Mouse (Mus musculus) right cerebral cortex, adult 18-20 months (tissue): ENCODE results near the gene Gpc6.

Experiments
- DNase-seq: peaks from one replicate; pipeline ENCODE4 v3.0.0; 2022; ENCODE audit warnings: mixed read lengths

Gene Gpc6

GRCm38 (mm10) chr14:117892026-117892425, 966.9 kb downstream of the Gpc6 start:
- peak; percentile 66 for DNase-seq

DNA sequence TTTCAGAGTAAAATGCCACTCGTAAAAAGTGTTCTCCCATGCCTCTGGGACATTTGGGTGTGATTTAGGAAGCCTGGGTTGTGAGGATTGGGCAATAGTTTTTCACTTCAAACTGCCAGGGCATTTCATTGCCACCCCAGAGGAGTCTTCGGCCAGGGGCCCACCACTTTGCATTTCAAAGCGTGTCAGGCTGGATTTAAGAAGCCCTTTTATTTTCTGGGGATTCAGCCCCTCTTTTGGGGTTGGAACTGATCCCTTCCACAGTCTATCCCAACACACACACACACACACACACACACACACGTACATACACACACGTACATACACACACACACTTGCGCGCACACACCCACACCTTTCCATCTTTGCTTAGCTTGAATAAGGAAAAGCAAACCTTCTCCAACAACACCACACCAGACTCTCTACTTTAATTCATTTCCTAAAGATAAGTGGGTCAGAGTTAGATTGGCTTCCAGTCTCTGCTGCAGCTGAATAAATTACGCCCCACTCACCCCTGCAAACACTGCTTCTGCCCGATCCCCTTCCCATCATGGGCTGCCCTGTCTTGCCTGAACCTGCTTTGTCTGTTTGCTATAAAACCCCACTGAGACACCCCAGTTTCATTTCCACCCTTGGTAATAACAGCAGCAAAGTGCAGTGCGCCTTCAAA, 969.9 kb downstream of the Gpc6 start:
- peak; percentile 23 for DNase-seq

- DNase-seq = peak; percentile 65
Observed at GRCm38 (mm10) chr14:117895539-117895912, 970.4 kb downstream of the Gpc6 start.

DNA sequence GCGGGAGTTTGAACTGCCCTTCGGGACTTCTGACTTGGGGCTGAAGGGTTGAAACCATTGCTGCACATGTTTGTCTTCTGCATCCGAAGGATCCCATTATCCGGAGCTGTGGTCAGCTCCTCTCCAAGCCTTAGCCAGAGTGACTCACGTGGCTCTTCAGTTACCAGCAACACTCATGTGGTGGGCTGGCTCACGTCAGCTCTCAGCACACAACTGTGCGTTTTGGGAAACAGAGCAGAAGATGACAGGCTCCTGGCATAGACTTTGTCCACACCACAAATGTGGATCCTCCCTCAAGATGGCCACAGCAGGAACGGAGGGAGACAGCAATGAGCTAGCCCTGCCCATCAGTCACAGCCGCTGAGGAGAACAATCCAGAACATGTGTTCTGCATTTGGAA, 979.2 kb downstream of the Gpc6 start:
- no peak for DNase-seq

GRCm38 (mm10) chr14:117905701-117906100, 980.6 kb downstream of the Gpc6 start:
- no peak for DNase-seq

- no peak for DNase-seq
Observed at GRCm38 (mm10) chr14:117906361-117906760, 981.2 kb downstream of the Gpc6 start.

GRCm38 (mm10) chr14:117908231-117908920, 983.3 kb downstream of the Gpc6 start:
- no peak for DNase-seq

- DNase-seq = no peak
Observed at GRCm38 (mm10) chr14:117909046-117909445, 983.9 kb downstream of the Gpc6 start.

GRCm38 (mm10) chr14:117910323-117910722, 985.2 kb downstream of the Gpc6 start:
- DNase-seq = no peak

- DNase-seq = no peak
Observed at GRCm38 (mm10) chr14:117912624-117913270, 987.6 kb downstream of the Gpc6 start.

GRCm38 (mm10) chr14:117916577-117916976, 991.5 kb downstream of the Gpc6 start:
- DNase-seq = no peak

- peak; percentile 71 for DNase-seq
Observed at GRCm38 (mm10) chr14:117918724-117919123, 993.6 kb downstream of the Gpc6 start.

GRCm38 (mm10) chr14:117919612-117920011, 994.5 kb downstream of the Gpc6 start:
- no peak for DNase-seq

GRCm38 (mm10) chr14:117921393-117922014, 996.4 kb downstream of the Gpc6 start:
- DNase-seq = no peak

DNA sequence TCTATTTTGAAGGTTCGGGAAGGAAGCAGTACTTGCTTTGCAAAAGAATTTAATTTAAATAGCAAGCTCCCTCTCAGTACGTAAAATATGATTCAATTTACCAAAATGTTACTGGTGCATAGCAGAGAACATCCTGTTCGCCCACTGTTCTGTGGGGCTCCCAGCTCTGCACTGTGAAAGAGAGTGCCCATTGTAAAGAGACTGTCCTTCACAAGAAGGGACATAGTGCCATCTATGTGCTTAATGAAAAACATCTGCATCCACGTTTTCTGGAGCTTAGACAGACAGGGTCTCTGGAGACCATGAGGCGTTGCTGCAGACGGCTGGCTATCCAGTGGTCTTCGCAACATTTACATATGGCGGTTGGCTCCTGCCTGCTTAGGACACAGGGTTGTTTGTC, 998.6 kb downstream of the Gpc6 start:
- DNase-seq = peak; percentile 52

DNA sequence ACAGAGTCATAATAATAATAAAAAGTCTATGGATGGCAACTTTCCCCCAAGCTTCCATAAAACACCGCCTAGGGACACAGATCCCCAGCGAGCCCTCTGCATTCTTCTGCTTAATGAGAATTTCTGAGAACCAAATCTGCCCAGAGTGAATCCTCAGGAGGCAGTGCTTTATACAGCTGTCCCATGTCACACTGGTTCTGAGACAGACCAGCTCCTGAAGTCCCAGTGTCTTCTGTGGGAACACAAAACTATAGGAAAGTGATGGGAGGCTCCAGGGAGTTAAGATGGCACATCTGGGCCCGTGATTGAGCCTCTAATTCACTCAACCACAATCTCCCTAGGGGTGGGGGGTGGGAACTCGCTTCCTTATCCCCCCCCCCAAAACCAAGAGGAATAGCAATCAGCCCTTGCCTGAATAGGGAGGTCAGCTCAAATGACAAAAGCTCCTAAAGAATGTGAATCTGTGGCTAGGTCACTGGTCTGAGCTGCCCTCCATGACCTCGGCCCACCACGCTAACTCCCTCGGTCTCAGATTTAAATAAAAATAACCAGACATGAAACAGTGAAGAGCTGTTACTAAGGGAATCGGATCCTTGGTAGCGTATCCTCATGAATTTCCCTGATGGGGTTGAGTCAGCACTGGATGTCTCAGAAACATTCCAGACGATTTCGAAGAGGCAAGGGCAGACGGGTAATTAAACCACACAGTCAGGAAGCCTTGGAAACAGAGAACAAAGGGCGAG, 1005.2 kb downstream of the Gpc6 start:
- DNase-seq = no peak

DNA sequence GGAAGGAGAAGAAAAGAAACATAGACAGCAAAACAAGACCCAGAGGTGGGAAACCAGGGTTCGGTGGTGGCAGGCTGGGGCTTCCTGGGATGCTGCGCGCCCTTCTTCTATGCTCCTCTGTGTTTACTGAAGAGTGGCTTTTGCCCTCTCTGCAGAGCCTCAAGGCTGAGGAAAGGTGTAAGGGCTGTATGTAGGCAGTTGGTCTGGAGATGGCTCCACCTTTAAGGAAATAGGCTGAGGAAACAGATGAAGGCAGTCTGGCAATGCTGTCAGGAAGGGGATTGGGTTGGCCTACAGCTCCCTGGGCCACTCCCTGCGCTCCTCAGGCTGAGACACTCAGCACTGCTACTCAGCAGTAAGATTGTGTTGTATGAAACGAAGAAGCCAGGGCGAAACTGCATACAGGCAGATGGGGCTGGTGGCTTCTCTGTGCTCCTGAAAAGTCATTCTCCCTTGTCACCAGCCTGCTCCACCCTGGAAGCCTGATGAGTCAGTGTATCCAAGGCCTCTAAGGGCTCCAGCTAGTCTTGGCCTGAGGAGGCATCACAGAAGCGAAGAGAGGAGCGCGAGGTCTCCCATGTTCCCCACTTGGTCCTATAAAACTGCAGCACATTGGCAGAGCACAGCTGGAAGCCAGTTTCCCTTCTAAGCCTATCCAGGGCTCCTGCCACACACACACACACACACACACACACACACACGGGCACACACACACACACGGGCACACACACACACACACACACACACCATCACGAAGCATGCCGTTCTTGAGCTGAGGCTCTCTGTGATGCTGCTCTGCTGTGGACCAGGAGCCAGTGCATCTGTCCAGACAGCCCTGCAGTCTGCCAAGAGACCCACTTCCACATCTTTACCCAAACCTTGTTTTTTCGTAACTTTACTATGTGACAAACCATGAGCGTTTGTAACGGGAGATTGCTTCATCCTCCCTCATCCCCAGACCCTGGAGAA, 1006.0 kb downstream of the Gpc6 start:
- no peak for DNase-seq

DNA sequence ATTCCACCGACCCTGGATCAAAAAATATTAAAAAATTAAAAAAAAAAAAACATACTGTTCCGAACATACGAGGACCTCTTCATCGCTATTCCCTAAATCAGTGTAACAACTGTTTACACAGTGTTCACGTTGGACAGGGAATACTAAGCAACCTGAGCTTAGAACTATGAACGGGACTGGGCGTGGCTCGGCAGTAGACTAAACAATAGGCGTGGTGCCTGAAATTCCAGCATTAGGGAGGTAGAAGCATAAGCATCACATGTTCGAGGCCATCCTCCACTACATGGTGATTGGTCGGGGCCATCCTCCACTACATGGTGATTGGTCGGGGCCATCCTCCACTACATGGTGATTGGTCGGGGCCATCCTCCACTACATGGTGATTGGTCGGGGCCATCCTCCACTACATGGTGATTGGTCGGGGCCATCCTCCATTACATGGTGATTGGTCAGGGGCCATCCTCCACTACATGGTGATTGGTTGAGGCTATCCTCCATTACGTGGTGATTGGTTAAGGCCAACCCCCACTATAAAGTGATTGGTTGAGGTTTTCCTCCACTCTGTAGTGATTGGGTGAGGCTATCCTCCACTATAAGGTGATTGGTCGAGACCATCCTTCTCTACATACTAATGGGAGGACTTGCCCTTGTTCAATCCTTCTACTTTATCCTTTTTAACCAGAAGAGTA, 1007.2 kb downstream of the Gpc6 start:
- DNase-seq = no peak

- DNase-seq = no peak
Observed at GRCm38 (mm10) chr14:117938554-117938953, 1013.4 kb downstream of the Gpc6 start.

GRCm38 (mm10) chr14:117939471-117939870, 1014.4 kb downstream of the Gpc6 start:
- DNase-seq = no peak

- no peak for DNase-seq
Observed at GRCm38 (mm10) chr14:117945920-117946503, 1020.9 kb downstream of the Gpc6 start.
